Mouse (Mus musculus): ENCODE results near the gene Slc6a16.

DNA sequence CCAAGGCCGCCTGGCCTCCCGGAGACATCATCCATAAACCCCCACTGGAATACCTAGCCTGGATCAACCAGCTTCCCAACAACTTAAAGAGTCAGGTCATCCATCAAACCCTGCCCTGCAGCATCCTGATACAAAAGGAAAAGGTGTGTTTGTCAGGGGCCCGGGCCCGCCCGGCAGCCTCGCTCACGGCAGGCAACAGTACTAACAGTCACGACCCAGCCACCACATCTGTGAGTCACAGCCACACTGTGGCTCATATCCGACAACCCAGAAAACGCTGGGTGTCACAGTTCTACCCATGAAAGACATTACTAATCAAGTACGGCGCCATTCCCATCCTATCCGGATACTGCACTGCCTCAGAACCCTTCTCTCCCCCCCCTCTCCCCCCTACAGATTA is 45.6 kb downstream of the Slc6a16 start:
- TF ChIP-seq POLR2A (IDR thresholded peaks at IDR 0.05; ENCODE audit: low read depth, low read length) (no peak), CTCF (IDR thresholded peaks at IDR 0.05; ENCODE audit: borderline replicate concordance, insufficient read depth, low read length) (no peak)
